In genomic region chr17:14157779-14158195, GRCm38 (mm10) we compare ENCODE assay signal across 17 mouse cellular contexts. TPM values are rescaled to one million over a fixed set of nuclear protein-coding genes. Genes with fewer than 3 reads are reported as not detected.
DNase-seq lines count a peak whose midpoint lies in the region; ATAC-seq and TF ChIP-seq lines count a peak whose summit lies in the region.
"Had no signal": no experiment of that assay in that cellular context is flagged by ENCODE, and none has a peak within 500 bp of the region (broad histone marks: within the 10 kb centered on the region; RNA-seq: fewer than 3 reads in every experiment).

No protein-coding gene starts in this region.

- H3K36me3 ChIP-seq in neural tube, embryonic 15.5 days, result no peaks in the 10 kb centered on the region
- no peaks in the 10 kb centered on the region for H3K36me3 ChIP-seq in midbrain, embryonic 13.5 days
- no peaks in the 10 kb centered on the region for H3K36me3 ChIP-seq in liver, postnatal 0 days (replicated peaks; ENCODE audit: insufficient read depth, low read length)
- H3K36me3 ChIP-seq: limb, embryonic 15.5 days had no signal

- H3K27ac ChIP-seq in neural tube, embryonic 15.5 days (replicated peaks), result no peak overlapping the region
- no peak overlapping the region for H3K27ac ChIP-seq in midbrain, embryonic 13.5 days
- H3K27ac ChIP-seq in liver, postnatal 0 days (ENCODE audit: low read depth), result no peak overlapping the region
- H3K27ac ChIP-seq: limb, embryonic 15.5 days had no signal

- ATAC-seq in frontal cortex, adult (ENCODE audit: low TSS enrichment), result peak; percentile 41; the same call in 1 of the 2 replicates
- 0 out of 2 replicates have a peak, but pooled peaks have one; percentile 35 for ATAC-seq in neural tube, embryonic 15.5 days (ENCODE audit: low FRiP score)
- peak; percentile 61 for ATAC-seq in midbrain, embryonic 13.5 days
- ATAC-seq in liver, postnatal 0 days, result no peak

- no peak overlapping the region for H3K4me2 ChIP-seq in neural tube, embryonic 15.5 days
- no peak overlapping the region; the same call in 1 of the 2 replicates for H3K4me2 ChIP-seq in midbrain, embryonic 13.5 days (replicated peaks)
- H3K4me2 ChIP-seq in liver, postnatal 0 days (ENCODE audit: low read depth, low read length), result no peak overlapping the region
- H3K4me2 ChIP-seq: limb, embryonic 15.5 days had no signal

- no peak for TF ChIP-seq CTCF in liver, postnatal 0 days (IDR thresholded peaks at IDR 0.05; ENCODE audit: low read depth)

- DNase-seq in frontal cortex, postnatal 14 days (ENCODE audit: low spot score in 2 of 2), result no peak
- no peak for DNase-seq in neural tube, embryonic 10.5 days (ENCODE audit: extremely low spot score, low spot score)
- DNase-seq in right cerebral cortex, postnatal 4 days, result no peak
- no peak for DNase-seq in liver, postnatal 0 days
- DNase-seq: adrenal gland, adult 2 months; cerebellum, adult 11 months; cerebellum, postnatal 25 days; heart, adult 11 months; kidney, adult 18-20 months; kidney, postnatal 25 days; lung, postnatal 36 days; right cerebral cortex, postnatal 25 days; thymus, postnatal 36 days had no signal

- no peaks in the 10 kb centered on the region for H3K27me3 ChIP-seq in neural tube, embryonic 15.5 days (replicated peaks)
- 0 out of 2 replicates have a peak, but pooled peaks cover 4% of the 10 kb centered on the region for H3K27me3 ChIP-seq in midbrain, embryonic 13.5 days
- no peaks in the 10 kb centered on the region for H3K27me3 ChIP-seq in liver, postnatal 0 days (ENCODE audit: insufficient read depth, low read length)
- H3K27me3 ChIP-seq: limb, embryonic 15.5 days had no signal

- 31% methylated on average over 7 of the region's 7 CpGs for WGBS in neural tube, embryonic 15.5 days
- 7% methylated on average over 7 of the region's 7 CpGs for WGBS in midbrain, embryonic 13.5 days
- WGBS in liver, postnatal 0 days (ENCODE audit: insufficient replicate concordance), result 60% methylated on average over 7 of the region's 7 CpGs

- no peak overlapping the region for H3K9ac ChIP-seq in neural tube, embryonic 15.5 days (replicated peaks)
- H3K9ac ChIP-seq in midbrain, embryonic 13.5 days (replicated peaks), result no peak overlapping the region
- no peak overlapping the region for H3K9ac ChIP-seq in liver, postnatal 0 days (replicated peaks)
- H3K9ac ChIP-seq: limb, embryonic 15.5 days had no signal

- no peak overlapping the region for H3K4me3 ChIP-seq in neural tube, embryonic 15.5 days (replicated peaks)
- H3K4me3 ChIP-seq in midbrain, embryonic 13.5 days (replicated peaks), result no peak overlapping the region
- no peak overlapping the region for H3K4me3 ChIP-seq in liver, postnatal 0 days (ENCODE audit: low read depth, low read length)
- H3K4me3 ChIP-seq: limb, embryonic 15.5 days had no signal

- no peaks in the 10 kb centered on the region for H3K9me3 ChIP-seq in neural tube, embryonic 15.5 days (replicated peaks)
- H3K9me3 ChIP-seq in midbrain, embryonic 13.5 days, result no peaks in the 10 kb centered on the region
- no peaks in the 10 kb centered on the region for H3K9me3 ChIP-seq in liver, postnatal 0 days (ENCODE audit: low read length)
- H3K9me3 ChIP-seq: limb, embryonic 15.5 days had no signal

- no peak for TF ChIP-seq EP300 in liver, postnatal 0 days (IDR thresholded peaks at IDR 0.05; ENCODE audit: low read depth)

- no peaks in the 10 kb centered on the region for H3K4me1 ChIP-seq in neural tube, embryonic 15.5 days
- peaks cover 19% of the 10 kb centered on the region for H3K4me1 ChIP-seq in midbrain, embryonic 13.5 days (replicated peaks)
- H3K4me1 ChIP-seq in liver, postnatal 0 days (ENCODE audit: insufficient read depth), result peaks cover 2% of the 10 kb centered on the region; the same call in 1 of the 2 replicates
- H3K4me1 ChIP-seq: limb, embryonic 15.5 days had no signal

RNA-seq across cellular contexts. Expression of gene Dact2, which starts 46.3 kb away (rescaled TPM):
- 3.7 and 9.1 TPM in 2 replicates for polyA plus RNA-seq in neural tube, embryonic 15.5 days (2015; fragmentation: Nextera tagmentation; extraction: Ambion mirVana)
- polyA plus RNA-seq in midbrain, embryonic 13.5 days (2015; fragmentation: Nextera tagmentation; extraction: Ambion mirVana), result 0.66 and 0.94 TPM in 2 replicates
- 2.4 and 3.4 TPM in 2 replicates for polyA plus RNA-seq in liver, postnatal 0 days (2015; fragmentation: Nextera tagmentation; extraction: Ambion mirVana)
